20 mouse cellular contexts compared by ENCODE assay signal in genomic region chr9:116016221-116016620, GRCm38 (mm10).
DNase-seq lines count a peak whose midpoint lies in the region; ATAC-seq lines count a peak whose summit lies in the region.
"Had no signal": no experiment of that assay in that cellular context is flagged by ENCODE, and none has a peak within 500 bp of the region (broad histone marks: within the 10 kb centered on the region; RNA-seq: fewer than 3 reads in every experiment).

No protein-coding gene starts in this region.

- H3K36me3 ChIP-seq in limb, embryonic 12.5 days: no peaks in the 10 kb centered on the region
- no peaks in the 10 kb centered on the region for H3K36me3 ChIP-seq in limb, embryonic 10.5 days
- H3K36me3 ChIP-seq in limb, embryonic 13.5 days: no peaks in the 10 kb centered on the region
- H3K36me3 ChIP-seq: liver, embryonic 13.5 days had no signal

- 0 out of 2 replicates have a peak overlapping the region, but pooled peaks have one; percentile 35 for H3K27ac ChIP-seq in limb, embryonic 12.5 days
- no peak overlapping the region for H3K27ac ChIP-seq in limb, embryonic 10.5 days
- no peak overlapping the region for H3K27ac ChIP-seq in limb, embryonic 13.5 days
- H3K27ac ChIP-seq: liver, embryonic 13.5 days had no signal

- no peaks in the 10 kb centered on the region for H3K27me3 ChIP-seq in limb, embryonic 12.5 days
- no peaks in the 10 kb centered on the region for H3K27me3 ChIP-seq in limb, embryonic 10.5 days (ENCODE audit: low read depth, poor library complexity, severe bottlenecking)
- no peaks in the 10 kb centered on the region for H3K27me3 ChIP-seq in limb, embryonic 13.5 days
- H3K27me3 ChIP-seq: liver, embryonic 13.5 days had no signal

- no peak overlapping the region for H3K9ac ChIP-seq in limb, embryonic 12.5 days (replicated peaks)
- no peak overlapping the region for H3K9ac ChIP-seq in limb, embryonic 13.5 days
- H3K9ac ChIP-seq: liver, embryonic 13.5 days had no signal

- no peak for ATAC-seq in limb, embryonic 12.5 days (ENCODE audit: insufficient number of reproducible peaks, insufficient read depth, low FRiP score, low TSS enrichment, low read depth)
- ATAC-seq in limb, embryonic 13.5 days (ENCODE audit: low FRiP score, low read depth): peak; percentile 11; the same call in 1 of the 2 replicates
- no peak for ATAC-seq in CD4-positive, CD25-positive, alpha-beta regulatory T cell, adult 4 months
- ATAC-seq: forebrain, embryonic 14.5 days; hindbrain, embryonic 16.5 days had no signal

- no peak overlapping the region for H3K4me2 ChIP-seq in limb, embryonic 12.5 days
- H3K4me2 ChIP-seq in limb, embryonic 13.5 days (replicated peaks): no peak overlapping the region
- H3K4me2 ChIP-seq: liver, embryonic 13.5 days had no signal

- no peak overlapping the region for H3K4me3 ChIP-seq in limb, embryonic 12.5 days (replicated peaks)
- H3K4me3 ChIP-seq in limb, embryonic 10.5 days: no peak overlapping the region
- no peak overlapping the region for H3K4me3 ChIP-seq in limb, embryonic 13.5 days
- H3K4me3 ChIP-seq: liver, embryonic 13.5 days had no signal

- intact Hi-C loops in heart, postnatal 14 days (cut with DNase I): no loop called here

- DNase-seq in adrenal gland, adult 8-10 months: peak; percentile 37
- DNase-seq in adrenal gland, adult 18-20 months (ENCODE audit: low spot score in 2 of 2): no peak
- no peak for DNase-seq in limb, embryonic 10.5 days (ENCODE audit: low spot score)
- no peak for DNase-seq in heart, postnatal 14 days
- DNase-seq: cerebellum, adult 8-10 months; cerebellum, postnatal 25 days; kidney, adult 2 months; liver, embryonic 13.5 days; lung, adult 18-20 months; lung, postnatal 14 days; midbrain, embryonic 14.5 days; right cerebral cortex, adult 18-20 months; right cerebral cortex, postnatal 4 days; thymus, adult 2 months; thymus, postnatal 36 days had no signal

- H3K9me3 ChIP-seq in limb, embryonic 12.5 days: peaks cover 2% of the 10 kb centered on the region; the same call in 1 of the 2 replicates
- no peaks in the 10 kb centered on the region for H3K9me3 ChIP-seq in limb, embryonic 10.5 days (replicated peaks)
- H3K9me3 ChIP-seq in limb, embryonic 13.5 days: peaks cover 2% of the 10 kb centered on the region

- WGBS in limb, embryonic 12.5 days: 58% methylated on average over 9 of the region's 9 CpGs
- 68% methylated on average over 9 of the region's 9 CpGs for WGBS in limb, embryonic 10.5 days
- WGBS in limb, embryonic 13.5 days: 52% methylated on average over 9 of the region's 9 CpGs

- peaks cover 13% of the 10 kb centered on the region for H3K4me1 ChIP-seq in limb, embryonic 12.5 days (replicated peaks)
- H3K4me1 ChIP-seq in limb, embryonic 10.5 days: peaks cover 6% of the 10 kb centered on the region
- H3K4me1 ChIP-seq in limb, embryonic 13.5 days: peaks cover 13% of the 10 kb centered on the region
- H3K4me1 ChIP-seq: liver, embryonic 13.5 days had no signal
